Mouse (Mus musculus) heart, adult 2 months (tissue): ENCODE measurements around the gene Akap17b.

Experiments
- CTCF ChIP-seq: fragments of 200-600 bp; IDR thresholded peaks from 2 replicates; pipeline ENCODE4 v1.8.1; 2022; ENCODE audit warnings: antibody characterized with exemption, mild to moderate bottlenecking, moderate library complexity
- POLR2A ChIP-seq: fragments of 200-500 bp; IDR thresholded peaks from 2 replicates; pipeline ENCODE4 v1.6.1; 2011; ENCODE audit warnings: mild to moderate bottlenecking, low read depth, low read length, control low read depth; ENCODE audit not compliant: insufficient read depth

GRCm38 (mm10) chrX:36597707-36598389, 47.3 kb downstream of the Akap17b start, which contains the start of gene Pgrmc1:
- TF ChIP-seq POLR2A (peak; percentile 95), CTCF (no peak)
